Mouse (Mus musculus): ENCODE measurements at regions not wholly inside any gene's neighbourhood (a gene's known extent, or its start where the extent isn't known, plus 50 kb on each side); places are given as distances from the start of the nearest gene placed in this dataset.

DNA sequence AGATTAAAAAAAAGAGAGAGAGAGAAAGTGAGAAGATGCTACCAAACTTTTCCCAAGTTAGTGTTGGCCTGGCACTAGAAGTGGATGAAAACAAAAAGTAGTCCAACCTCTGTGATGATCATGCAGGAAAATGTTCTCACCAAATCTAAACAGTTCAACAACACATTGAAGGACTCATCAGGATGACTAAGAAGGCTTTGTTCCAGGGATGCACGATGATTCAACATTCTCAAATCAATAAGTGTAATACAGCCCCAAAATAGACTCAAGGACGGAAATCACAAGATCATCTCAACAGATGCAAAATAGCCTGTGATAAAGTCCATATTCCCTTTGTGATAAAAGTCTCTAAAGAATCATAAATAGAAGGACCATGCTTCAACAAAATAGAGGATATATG lies 106.3 kb downstream of the Cysltr2 start:
- DNase-seq (ENCODE audit: low spot score in 2 of 2): no peak

DNA sequence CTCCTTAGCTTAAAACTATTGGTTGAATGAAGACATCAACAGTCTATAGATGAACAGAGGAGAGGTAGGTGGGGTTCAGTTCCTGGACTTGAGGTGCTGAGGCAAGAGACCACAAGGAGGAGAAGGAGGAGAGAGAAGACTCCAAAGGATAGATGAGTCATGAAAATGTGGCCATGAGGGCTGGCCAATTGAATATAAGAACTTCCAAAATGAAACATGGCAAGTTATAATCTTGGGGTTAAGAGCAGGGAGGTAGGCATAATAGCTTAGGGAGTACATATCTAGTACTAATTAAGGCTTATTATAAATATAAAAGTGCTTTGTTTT lies 109.9 kb downstream of the Cysltr2 start:
- no peak for DNase-seq (ENCODE audit: low spot score in 2 of 2)

DNA sequence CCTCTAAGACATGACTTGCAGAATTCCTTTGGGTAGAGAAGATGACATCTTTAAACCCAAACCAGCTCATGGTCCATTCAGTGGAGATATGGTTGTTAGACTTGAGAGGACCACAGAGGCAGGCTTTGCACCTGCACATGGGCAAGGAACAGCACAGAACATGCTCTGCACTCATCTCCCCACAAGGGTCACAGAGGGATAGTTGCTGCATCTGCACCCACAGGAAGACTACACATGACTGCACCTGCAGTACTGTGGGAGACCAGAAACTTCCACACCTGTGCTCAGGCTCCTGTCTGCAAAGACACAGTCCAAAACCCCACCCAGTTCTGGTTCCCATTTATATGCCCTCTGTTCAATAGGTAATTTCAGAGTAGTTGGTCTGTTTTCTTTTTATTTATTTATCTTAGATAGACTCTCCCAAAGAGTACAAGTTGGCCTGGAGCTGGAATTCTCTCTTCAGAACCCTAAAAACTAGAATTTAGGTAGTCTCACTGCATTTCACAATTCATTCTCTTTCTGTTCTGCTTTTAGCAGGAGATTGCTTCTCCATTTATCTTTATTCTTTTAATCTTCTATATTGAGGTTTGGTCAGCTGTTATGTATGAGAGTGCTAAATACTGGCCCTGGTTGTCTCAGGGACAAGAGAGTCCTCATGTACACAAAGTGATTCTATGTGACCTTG lies 110.4 kb downstream of the Cysltr2 start:
- peak; percentile 5 to 11 for DNase-seq (ENCODE audit: low spot score in 2 of 2)

DNA sequence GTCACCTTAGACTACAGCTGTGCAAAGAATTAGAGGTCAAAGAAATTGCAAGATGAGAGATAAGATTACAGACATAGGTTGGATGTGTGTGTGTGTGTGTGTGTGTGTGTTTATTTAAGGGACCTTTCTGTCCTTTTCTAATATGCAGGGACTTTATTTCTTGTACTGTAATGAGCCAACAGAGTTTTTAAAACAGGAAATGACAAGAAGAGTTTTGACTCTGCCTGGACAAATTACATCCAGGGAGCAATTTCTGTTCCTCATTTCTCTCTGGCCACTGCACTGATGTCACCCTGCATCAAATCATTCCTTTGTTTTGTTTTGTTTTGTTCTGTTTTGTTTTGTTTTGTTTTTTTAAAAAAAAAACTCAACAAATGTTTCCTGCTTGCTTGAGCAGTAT lies 115.3 kb downstream of the Cysltr2 start:
- no peak for DNase-seq (ENCODE audit: low spot score in 2 of 2)

DNA sequence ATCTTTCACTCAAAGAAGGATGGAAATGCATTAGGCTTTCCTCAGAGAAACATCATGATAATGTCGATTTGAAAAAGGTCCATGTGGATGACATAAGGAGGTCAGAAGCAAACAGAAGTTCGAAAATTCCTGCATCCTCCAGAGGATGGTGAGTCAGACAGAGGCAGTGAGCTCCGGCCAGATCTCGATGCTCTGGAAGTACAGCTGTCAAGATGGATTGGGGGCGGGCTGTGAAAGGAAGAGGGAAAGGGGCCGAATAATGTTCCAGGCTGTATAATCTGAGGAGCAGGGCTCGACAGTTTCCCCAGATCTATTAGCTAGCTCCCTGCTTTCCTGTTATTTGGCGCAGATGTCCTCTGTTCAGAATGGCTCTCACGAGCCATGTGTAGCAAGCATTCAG lies 116.6 kb downstream of the Cysltr2 start:
- no peak for DNase-seq (ENCODE audit: low spot score in 2 of 2)

DNA sequence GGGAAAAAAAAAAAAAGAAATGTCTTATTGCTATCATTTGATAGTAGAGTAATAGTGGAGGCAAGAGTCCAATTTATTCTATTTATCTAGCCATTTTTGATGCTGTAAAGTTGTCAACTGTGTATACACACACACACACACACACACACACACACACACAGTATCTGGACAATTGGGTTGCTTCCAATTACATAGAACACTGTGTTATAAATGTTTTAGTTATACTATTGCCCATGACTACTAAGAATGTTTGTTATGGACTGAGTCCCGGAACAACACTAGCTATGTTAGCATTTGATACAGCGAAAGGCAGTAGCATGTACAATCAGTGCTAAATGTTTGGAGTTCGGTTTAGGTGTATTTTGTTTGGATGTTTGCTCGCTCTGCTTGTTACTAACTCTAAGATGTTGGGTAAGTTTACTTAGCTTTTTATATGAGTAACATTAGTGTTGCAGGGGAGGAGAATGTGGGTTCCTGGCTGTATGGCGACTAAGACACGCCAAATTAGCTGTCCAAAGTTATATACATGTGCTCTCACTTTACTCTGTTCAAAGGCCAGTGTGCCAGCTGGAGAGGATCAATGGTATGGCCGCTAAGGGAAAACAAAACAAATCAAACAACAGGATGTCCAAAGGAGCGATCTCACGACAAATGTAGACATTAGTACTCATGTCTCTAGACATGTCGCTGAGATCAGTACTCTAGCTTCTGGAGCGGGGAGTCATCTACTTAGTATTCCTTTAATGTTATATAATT lies 147.6 kb downstream of the Cysltr2 start:
- no peak for DNase-seq (ENCODE audit: low spot score in 2 of 2)

DNA sequence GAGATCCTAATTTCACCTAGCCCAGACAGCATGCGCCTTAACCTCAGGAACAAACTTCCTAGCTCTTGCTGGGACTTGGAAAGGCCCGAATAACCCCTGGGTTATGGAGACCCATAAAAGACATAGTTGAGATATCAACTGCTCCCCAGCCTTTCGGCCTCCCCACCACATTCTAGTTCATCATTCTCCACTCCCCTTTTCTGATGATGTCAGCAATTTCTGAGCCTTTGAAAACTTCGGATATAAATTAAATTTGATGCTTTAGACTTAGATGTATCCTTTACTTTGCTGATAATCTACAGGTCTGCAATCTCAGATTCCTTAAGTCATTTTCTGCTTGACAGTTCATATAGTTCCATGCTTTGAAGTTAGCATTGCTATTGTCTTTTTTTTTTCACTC lies 149.3 kb downstream of the Cysltr2 start:
- DNase-seq (ENCODE audit: low spot score in 2 of 2): no peak

DNA sequence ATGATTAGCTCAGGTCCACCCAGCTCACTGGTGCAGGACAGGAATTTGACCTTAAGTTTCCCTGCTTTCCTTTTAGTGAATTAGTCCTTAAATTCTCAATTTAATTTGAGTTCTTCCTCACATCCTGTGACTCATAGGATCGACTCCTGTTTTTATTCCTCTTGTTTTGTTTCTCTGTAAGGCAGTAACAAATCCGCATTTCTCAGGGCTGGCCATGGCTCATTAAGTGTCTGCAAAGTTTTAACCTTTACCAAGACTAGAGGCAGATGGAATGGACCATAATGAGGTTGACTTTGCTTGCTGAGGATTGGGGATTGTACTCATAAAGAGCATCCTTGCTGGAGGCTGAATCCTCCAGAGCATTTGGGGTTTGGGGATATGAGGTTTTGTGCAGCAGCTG lies 156.6 kb downstream of the Cysltr2 start:
- no peak for DNase-seq (ENCODE audit: low spot score in 2 of 2)

DNA sequence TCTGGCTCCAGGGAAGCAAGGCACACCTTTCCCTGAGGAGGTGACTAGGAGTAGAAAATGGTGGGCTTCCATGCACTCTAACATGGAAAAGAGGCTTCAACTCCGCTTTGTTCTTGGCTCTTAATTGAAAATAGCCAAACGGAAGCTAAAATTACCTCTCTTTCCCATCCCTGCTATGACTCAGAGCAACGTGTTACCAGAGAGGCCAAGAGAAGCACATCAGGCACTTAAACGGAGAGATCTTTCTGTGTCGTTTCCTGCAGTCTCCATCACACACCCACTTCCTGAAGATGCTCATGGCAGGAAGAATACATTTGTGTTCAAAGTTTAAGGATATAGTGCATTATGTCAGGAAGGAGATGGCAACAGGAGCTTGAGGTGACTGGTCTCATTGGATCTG lies 159.3 kb downstream of the Cysltr2 start:
- DNase-seq (ENCODE audit: low spot score in 2 of 2): no peak

DNA sequence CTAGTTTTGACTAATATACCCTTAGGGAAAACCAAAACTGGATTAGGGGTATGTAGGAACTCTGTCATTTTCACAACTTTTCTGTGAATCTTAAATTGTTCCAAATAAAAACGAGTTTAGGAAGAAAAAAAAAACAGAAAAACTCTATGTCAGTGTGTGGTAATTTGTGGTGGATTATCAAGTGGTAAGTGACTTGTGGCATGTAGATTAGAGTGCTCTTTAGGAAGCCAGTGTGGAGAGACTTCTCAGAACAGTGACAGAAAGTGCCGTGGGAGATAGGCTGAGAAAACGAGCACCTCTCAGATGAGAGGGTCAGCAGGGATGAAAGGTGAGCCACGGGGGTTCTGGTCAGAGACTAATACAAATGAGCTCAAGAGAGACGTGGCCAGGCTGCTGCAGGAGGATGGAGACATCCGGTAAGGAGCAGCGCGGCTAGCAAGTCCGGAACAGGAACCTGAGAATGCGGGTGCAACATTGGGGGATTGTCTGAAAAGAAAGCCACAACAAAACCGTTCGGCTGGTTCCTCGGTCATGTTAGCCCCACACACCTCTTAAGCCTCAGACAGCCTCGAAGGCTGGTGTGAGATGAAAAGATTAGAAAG lies 161.3 kb downstream of the Cysltr2 start:
- peak in 1 of 2 experiments; percentile 3 for DNase-seq (ENCODE audit: low spot score in 2 of 2)

DNA sequence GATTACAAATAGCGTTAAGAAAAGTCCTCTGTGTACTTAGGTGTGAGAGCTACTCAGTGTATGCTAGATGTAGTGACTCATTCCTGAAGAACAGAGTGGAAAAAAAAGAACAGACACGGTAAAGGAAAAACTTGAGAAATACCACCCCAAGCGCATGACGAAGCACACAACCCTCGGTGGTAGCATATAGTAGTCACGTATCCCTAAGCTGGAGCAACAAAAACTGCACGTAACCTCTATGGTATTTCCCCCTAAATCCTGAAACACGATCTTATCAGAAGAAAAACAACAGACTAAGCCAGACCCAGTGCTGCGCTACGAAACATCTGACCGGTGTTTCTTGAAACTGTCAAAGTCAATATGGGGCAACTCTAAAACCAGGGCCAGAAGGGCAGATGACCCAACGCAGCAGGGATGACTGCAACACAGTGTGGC lies 162.0 kb downstream of the Cysltr2 start:
- no peak for DNase-seq (ENCODE audit: low spot score in 2 of 2)

DNA sequence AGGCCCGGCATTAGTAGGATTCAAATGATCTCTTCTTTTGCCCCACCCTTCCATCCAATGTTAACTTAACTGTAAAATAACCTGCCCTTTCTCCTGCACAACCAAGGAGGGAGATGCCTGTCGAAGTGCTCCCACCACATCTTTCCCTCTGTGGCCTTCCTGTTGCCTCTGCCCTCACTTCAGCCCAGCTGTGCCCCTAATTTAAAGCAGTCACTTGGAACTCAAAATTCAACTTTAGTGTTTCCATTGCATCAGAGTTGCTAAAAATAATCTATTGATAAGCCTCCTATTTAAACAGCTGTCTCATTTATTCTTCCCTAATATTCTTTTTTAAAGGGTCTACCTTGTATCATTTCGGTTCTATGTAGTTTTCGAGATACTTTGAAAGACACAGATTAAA lies 163.1 kb downstream of the Cysltr2 start:
- no peak for DNase-seq (ENCODE audit: low spot score in 2 of 2)

DNA sequence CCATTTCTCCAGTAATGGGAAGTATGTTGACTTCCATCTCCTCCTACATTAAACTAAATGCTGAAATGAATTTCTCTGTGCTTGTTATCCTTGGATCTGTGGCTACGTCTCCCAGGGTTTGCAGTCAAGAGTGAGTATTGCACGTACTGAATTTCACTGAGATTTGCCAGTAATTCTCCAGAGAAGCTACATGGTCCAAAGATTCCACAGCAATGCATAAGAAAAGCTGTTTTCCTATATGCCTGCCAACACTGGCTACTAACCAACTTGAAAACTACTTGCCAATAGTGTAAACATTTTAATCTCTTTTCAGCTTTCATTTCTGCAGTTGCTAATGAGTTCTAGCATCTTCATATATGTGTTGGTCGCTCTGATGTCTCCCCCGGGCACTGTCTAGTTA lies 164.4 kb downstream of the Cysltr2 start:
- DNase-seq (ENCODE audit: low spot score in 2 of 2): no peak

DNA sequence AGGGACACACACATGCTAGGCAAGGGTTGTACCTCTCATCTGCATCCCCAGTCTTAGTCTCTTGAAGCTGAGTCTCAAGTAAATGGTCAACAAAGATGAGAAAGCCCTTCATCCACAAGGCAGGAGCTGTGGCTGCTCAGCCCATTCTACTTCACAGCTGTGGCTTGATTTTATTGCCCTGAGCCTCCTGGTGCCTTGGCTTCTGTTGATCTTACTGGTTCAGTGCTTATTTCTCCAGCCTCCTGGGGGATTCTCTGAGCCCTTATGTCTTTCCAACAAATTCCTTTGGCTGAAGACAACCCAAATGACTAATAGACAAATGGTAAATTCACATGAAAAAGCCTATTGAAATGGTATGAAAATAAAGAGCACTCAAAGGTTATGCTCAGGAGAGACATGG lies 167.3 kb upstream of the Fndc3a start:
- no peak for DNase-seq (ENCODE audit: low spot score in 2 of 2)

DNA sequence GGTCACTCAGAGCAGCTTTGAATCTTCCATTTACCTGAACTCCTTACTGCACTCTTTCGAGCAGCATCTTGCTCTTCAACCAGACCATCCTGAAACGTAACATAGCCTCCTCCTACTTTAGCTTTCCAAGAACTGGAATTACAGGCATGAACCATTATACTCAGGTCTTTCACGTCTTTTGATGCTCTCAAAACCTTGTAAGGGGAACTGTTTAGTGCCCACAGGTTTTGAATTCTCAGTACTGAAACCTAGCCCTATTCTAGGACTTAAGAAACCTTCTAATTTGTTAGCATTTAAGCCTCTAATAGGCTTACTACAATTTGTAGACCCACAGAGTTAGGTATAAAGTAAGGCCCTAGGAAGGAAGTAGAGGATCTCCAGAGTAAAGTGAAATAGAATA lies 163.7 kb upstream of the Fndc3a start:
- DNase-seq (ENCODE audit: low spot score in 2 of 2): no peak

DNA sequence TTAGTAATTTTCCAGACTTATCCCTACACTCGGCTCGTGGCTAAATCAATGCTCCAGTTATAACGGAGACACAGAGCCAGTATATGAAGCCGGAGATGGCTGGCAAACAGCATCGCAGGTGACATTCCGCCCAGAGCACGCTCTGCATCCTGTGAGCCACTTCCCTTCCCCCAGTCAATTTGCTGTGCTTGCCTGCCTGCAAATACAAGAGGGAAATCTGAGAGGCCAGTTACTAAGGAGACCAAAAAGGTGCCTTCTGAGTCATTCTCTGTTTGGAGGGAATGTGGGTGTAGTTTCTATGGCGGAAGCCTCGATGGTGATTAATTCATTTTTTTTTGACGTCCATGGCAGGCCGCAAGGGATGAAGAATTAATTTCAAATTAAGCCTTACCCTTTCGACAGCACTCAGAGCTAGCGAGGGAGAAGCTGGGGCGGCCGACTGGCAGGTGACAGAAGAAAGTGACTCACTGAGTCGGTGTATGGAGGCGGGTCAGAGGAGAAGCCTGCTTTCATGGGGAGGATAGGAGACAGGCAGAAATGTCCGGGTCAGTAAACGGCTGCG lies 159.5 kb upstream of the Fndc3a start:
- DNase-seq (ENCODE audit: low spot score in 2 of 2): no peak

DNA sequence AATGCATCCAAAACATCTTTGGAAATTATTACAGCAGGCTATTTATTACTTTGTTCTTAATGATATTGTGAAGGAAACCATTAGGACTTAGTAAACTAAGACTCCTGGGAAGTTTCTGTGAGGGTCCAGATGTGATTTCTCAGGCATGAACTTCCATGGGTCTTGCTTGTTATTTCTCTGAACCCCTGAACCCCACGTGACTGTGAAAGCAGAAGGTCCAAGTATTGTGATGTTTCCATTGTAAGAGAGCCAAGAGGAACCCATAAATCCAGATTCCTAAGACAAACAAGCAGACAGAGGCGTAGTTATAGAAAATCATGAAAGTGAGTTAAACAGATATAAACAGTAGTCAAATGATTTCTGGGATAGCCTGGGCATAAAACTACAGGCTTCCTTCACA lies 157.1 kb upstream of the Fndc3a start:
- no peak for DNase-seq (ENCODE audit: low spot score in 2 of 2)

DNA sequence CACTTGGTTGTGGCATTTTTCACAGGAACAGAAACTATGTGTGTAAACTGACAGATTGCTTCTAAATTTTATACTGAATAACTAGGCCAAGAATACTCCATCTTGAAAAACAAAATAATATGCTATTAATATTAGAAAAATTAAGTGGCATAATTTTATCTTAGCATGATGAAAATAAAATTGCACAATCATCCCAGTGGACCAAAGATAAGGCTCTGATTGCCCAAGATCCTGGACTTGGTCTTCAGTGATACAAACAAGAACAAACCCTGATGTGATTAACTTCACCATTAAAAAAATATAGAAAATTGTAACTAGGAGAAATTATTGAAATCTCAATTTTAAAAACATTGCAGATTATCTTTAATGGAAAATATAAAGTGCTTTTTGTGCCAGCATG lies 155.7 kb upstream of the Fndc3a start:
- DNase-seq (ENCODE audit: low spot score in 2 of 2): no peak

DNA sequence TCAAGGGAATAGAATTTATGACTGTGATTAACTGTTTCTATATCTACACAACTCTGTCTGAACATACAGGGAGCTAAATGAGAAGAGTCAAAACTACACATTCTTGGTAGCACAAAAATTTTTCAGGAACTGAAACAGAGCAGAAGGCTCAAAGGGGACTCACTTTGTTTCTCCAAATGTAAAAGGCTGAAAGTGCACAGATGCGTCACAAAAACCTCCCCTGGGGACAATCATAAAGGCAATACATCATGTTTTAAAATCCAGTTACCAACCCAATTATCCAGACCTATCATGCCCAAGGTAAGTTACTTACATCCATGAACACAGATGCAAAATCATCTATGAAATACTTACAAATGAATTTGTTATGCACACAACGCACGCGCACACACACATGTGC lies 155.0 kb upstream of the Fndc3a start:
- no peak for DNase-seq (ENCODE audit: low spot score in 2 of 2)

DNA sequence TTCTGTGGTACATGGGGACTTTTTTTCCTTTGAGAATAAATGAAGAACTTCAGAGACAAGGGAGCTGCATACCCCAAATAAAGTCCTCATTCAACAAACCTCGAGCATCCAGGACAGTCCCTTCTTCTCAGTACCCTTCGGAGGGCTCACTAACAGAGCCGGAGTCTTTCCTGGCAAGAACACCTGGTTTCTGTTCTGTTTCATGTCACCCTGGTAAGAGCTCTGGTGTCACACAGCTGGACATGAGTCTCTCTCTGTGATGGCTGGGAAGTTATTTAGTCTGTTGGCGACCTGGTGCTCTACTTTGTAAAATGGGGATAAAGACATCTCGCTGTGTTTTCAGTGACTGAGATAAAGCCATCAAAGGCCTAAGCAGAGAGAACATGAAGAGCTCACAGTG lies 154.3 kb upstream of the Fndc3a start:
- no peak for DNase-seq (ENCODE audit: low spot score in 2 of 2)

DNA sequence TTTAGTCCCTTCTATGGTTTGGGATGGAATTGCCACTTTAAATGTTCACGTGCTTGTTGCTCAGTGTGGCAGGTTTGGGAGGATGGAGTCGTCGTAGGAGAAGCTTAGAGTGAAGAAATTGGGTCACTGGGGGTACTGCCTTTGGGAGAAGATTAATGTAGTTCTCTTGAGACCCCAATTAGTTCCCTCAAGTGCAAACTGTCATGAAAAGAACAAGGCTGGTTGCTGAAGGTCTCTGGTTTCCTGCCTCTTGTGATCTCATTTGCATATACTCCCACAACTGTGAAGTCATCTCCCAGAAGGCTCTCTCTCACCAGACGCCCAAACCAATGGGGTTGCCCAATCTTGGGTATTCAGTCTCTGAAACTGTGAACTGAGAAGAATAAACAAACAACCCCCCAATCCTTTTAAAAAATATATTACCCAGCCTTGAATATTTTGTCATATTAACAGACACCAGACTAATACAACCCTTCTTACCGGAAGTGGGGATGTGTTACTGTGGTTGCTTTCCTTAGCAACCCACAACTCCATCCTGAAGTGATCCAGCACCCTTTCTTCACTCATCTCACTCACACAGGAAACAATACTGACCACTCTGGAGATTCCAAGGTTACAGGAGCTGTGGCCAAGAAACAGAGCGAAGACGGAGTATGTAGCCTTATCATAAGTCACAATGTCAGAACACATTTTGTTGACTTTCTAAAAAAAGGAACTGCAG lies 153.2 kb upstream of the Fndc3a start:
- DNase-seq (ENCODE audit: low spot score in 2 of 2): no peak

DNA sequence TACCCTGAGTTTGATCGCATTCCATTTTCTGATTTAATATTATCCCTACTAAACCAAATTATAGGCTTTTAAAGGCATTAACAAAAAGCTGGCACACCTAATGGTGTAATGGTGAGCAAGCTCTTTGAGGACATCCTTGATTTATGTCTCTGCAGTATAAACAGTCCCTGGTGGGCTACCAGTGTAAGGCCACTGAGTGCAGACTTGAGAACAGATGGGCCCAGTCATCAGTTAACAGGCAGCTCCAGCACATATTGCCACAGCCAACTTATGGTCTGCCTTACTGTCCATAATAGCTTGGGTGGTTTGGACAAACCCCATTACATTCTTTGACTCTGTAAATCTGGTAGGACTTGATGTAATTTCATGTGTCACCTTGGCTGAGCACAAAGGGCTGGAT lies 144.4 kb upstream of the Fndc3a start:
- DNase-seq (ENCODE audit: low spot score in 2 of 2): no peak

Data from thymus, postnatal 10 days (tissue).